Mouse (Mus musculus): ENCODE results near the gene Gtf3c2. TPM values are rescaled to one million over a fixed set of nuclear protein-coding genes. Genes with fewer than 3 reads are reported as not detected.
"Not testable (repeated sequence)": the region's sequence is repeated elsewhere in the genome, so short reads cannot be mapped to it uniquely, and the experiment has no call there.

Gene Gtf3c2
- polyA plus RNA-seq, 1 experiment, result 59.2 TPM

DNA sequence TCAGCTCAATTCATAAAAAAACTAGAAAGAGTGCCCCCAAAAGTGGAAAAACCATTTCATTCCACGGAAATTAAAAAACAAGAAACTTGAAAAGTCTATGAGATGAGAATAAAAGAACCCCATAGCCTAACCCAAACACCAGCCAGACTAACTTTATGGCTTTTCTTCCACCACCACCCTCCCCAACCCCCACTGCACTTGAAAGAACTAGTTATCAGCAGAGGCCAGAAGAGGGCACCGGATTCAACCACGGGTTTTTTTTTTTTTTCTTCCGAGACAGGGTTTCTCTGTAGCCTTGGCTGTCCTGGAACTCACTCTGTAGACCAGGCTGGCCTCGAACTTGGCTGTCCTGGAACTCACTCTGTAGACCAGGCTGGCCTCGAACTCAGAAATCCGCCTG is 38.4 kb upstream of the Gtf3c2 start:
- H3K4me1 ChIP-seq (ENCODE audit: control insufficient read depth, insufficient read depth, low read length), result peaks cover 6% of the 10 kb centered on the region; the same call in 1 of the 2 replicates
- no peak for DNase-seq
- WGBS, result 43% methylated on average over 7 of the region's 7 CpGs
- TF ChIP-seq POLR2A (IDR thresholded peaks at IDR 0.05; ENCODE audit: borderline replicate concordance, extremely low read depth, low read depth, low read length), result no peak
- no peak for TF ChIP-seq CTCF (IDR thresholded peaks at IDR 0.05; ENCODE audit: insufficient read depth, low read length)
- no peak overlapping the region for H3K4me3 ChIP-seq (replicated peaks; ENCODE audit: extremely low read depth, low read depth, low read length)

DNA sequence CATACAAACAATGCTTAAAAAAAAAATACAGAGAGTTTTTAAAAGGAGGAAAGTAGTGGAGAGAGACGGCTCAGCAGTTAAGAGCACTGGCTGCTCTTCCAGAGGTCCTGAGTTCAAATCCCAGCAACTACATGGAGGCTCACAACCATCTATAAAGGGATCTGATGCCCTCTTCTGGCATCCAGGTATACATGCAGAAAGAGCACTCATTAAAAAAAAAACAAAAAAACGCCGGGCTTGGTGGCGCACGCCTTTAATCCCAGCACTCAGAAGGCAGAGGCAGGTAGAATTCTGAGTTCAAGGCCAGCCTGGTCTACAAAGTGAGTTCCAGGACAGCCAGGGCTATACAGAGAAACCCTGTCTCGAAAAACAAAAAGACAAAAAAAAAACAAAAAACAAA is 36.6 kb upstream of the Gtf3c2 start:
- H3K4me3 ChIP-seq (replicated peaks; ENCODE audit: extremely low read depth, low read depth, low read length); H3K4me1 ChIP-seq (ENCODE audit: control insufficient read depth, insufficient read depth, low read length); DNase-seq: not testable (repeated sequence)
- 86% methylated on average over 6 of the region's 6 CpGs for WGBS

DNA sequence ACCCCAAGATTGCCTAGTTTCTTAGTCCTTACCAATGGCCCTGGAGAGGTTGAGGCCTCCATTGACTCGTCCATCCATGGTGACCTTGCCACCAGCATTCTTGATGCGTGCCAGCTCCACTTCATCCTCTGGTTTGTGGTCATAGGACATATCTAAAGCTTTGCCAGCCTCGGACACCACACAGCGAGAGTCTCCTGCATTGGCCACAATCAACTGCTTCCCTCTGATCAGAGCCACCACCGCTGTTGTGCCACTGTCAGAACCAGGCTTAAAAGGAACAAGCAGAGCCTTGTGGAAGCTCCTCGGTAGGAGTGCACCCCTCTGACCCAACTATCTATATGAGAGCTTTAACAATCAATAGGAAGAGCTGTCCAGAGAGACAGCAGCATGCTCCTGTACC is 24.5 kb upstream of the Gtf3c2 start:
- Histone ChIP-seq H3K4me3 (replicated peaks; ENCODE audit: extremely low read depth, low read depth, low read length) (no peak overlapping the region), H3K4me1 (ENCODE audit: control insufficient read depth, insufficient read depth, low read length) (no peaks in the 10 kb centered on the region; the same call in 1 of the 2 replicates)
- no peak for TF ChIP-seq POLR2A (IDR thresholded peaks at IDR 0.05; ENCODE audit: borderline replicate concordance, extremely low read depth, low read depth, low read length)
- no peak for TF ChIP-seq CTCF (IDR thresholded peaks at IDR 0.05; ENCODE audit: insufficient read depth, low read length)
- no peak for DNase-seq
- WGBS, result 92% methylated on average over 6 of the region's 6 CpGs

DNA sequence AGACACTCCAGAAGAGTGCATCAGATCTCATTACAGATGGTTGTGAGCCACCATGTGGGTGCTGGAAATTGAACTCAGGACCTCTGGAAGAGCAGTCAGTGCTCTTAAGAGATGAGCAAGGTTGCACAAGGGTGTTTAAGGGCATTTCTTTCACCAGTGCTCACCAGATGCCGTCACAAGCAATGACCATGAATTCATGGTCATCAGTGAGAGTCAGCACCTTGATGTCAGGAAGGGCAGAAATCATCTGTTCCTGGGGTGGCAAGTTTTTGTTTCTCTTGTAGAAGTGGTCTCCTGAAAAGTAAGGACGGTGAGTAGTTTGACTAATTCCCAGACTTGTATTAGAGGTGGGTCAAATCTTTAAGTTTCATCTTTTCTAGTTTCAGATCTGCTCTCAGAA is 23.9 kb upstream of the Gtf3c2 start:
- Histone ChIP-seq H3K4me3 (replicated peaks; ENCODE audit: extremely low read depth, low read depth, low read length) (no peak overlapping the region), H3K4me1 (ENCODE audit: control insufficient read depth, insufficient read depth, low read length) (no peaks in the 10 kb centered on the region; the same call in 1 of the 2 replicates)
- no peak for TF ChIP-seq POLR2A (IDR thresholded peaks at IDR 0.05; ENCODE audit: borderline replicate concordance, extremely low read depth, low read depth, low read length)
- TF ChIP-seq CTCF (IDR thresholded peaks at IDR 0.05; ENCODE audit: insufficient read depth, low read length), result no peak
- WGBS, result 87% methylated on average over 2 of the region's 2 CpGs
- DNase-seq, result no peak

DNA sequence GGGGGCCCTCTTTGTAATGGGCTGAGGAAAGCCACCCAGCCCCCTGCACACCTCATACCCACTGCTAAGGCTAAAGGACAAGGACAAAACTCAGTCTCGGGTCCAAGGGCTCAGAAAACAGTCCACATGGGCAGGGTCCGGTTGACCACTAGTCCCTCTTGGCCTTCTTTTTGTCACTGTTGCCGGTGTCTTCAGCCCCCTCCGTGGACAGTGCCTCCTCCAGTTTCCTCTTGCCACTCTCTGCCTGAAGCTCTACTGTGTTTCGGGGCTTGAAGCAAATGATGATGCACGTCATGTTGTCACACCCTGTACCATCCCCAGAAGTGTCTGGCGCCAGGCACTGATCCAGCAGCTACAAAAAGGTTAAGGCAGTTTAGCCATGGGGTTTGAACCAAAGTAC is 23.0 kb upstream of the Gtf3c2 start:
- DNase-seq, result no peak

DNA sequence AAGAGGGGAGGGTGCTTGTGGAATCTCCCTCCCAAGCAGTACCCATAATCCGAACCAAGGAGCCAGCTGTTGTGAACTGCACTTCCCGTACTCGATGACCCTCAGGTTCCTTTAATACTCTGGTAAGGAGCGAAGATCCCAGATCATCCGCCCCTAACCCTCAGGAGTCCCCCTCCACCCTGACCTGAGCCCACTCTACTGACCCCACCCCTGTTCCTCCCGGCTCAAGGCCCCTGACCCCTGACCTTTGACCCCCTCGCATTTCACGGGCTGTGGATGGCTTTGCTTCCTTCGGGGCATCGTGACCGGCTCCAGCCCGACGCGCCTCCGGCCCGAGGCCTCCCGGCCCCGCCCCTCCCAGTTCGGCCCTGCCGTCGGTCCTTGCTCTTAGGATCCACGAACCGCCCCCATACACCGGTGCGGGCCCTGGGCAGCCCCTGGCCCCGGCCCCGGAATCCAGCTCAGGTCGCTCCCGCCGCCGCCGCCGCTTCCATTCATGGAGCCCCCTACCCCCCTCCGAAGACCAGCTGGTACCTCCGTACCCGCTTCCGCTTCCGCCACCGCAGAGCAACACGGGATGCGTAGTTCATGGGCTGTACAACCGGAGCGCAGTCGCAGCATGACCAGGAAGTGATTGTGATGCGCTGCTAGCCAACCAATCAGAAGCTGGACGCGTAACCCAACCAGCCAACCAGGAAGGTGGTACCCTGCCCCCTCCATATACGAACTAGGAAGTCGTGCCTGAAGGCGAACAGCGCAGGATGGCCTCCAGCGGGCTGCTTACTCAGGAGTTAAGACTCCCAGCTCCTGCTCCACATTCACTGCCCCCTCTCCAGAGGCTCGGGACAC is 22.0 kb upstream of the Gtf3c2 start, which contains the start of gene Zfp513:
Zfp513 (minus strand) TSS at position 562 of the 849 bp plus-strand sequence.
- WGBS, result under 1% methylated on average over 53 of the region's 53 CpGs
- Histone ChIP-seq H3K4me3 (replicated peaks; ENCODE audit: extremely low read depth, low read depth, low read length) (peak within 1 kb of the TSS; percentile 83), H3K4me1 (ENCODE audit: control insufficient read depth, insufficient read depth, low read length) (no peaks in the 10 kb centered on the region; the same call in 1 of the 2 replicates)
- peak; percentile 92 for DNase-seq
- TF ChIP-seq POLR2A (IDR thresholded peaks at IDR 0.05; ENCODE audit: borderline replicate concordance, extremely low read depth, low read depth, low read length) (peak; percentile 93), CTCF (IDR thresholded peaks at IDR 0.05; ENCODE audit: insufficient read depth, low read length) (no peak)

More for the DNA sequence above, 23.0 kb upstream of the Gtf3c2 start:
- Histone ChIP-seq H3K4me3 (replicated peaks; ENCODE audit: extremely low read depth, low read depth, low read length) (no peak overlapping the region), H3K4me1 (ENCODE audit: control insufficient read depth, insufficient read depth, low read length) (no peaks in the 10 kb centered on the region; the same call in 1 of the 2 replicates)
- 89% methylated on average over 7 of the region's 7 CpGs for WGBS
- no peak for TF ChIP-seq POLR2A (IDR thresholded peaks at IDR 0.05; ENCODE audit: borderline replicate concordance, extremely low read depth, low read depth, low read length)
- TF ChIP-seq CTCF (IDR thresholded peaks at IDR 0.05; ENCODE audit: insufficient read depth, low read length), result no peak

DNA sequence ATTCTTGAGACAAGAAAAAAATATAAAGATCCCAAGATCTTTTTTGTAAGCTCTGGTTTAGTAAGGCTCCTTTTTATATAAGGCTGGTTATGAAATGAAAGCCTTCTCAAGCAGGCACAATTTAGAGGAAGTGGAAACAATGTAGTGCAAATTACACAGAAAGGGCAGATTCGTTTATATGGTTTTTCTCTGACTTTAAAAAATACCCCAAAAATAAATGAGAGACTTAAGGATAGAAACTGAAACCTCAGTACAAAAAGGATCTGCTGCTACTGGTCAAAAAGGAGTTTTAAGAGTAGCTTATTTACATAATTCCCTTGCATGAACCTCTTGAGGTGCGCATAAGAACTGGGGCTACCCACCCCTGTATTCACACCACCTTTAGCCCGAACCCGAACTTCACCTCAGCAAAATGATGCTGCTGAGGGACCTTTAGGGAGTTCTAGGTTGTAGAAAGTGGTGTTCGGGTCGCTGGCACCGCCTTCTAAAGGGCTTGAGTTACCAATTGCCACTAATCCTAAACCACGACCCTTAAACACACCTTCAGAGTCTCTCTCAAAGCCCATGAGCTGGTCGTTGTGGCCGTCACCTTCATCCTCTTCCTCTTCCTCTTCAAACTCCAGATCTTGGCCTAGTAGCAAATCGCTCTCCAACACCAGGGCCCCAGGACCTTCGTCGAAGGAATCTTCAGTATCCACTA is 21.2 kb upstream of the Gtf3c2 start:
- TF ChIP-seq CTCF (IDR thresholded peaks at IDR 0.05; ENCODE audit: insufficient read depth, low read length), result no peak
- 10% methylated on average over 13 of the region's 13 CpGs for WGBS
- no peak for DNase-seq
- H3K4me3 ChIP-seq (replicated peaks; ENCODE audit: extremely low read depth, low read depth, low read length), result peak overlapping the region; percentile 80
- no peaks in the 10 kb centered on the region; the same call in 1 of the 2 replicates for H3K4me1 ChIP-seq (ENCODE audit: control insufficient read depth, insufficient read depth, low read length)

DNA sequence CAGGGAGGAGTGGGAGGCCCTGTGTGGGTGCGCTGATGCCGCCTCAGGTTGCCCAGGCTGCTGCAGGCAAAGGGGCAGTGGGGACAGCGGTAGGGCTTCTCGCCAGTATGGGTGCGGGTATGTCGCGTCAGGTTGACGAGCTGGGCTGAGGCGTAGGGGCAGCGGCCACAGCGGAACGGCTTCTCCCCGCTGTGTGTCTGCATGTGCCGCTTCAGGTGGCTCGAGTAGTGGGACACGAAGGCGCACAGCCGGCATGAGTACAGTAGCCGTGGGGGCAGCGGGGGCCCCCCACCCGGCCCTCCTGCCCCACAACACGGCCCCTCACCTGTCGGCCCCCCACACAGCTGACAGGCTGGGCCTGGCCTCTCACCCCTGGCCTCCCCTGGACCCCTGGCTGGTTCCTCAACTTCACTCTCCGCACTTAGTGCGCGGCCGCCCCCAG is 20.4 kb upstream of the Gtf3c2 start:
- TF ChIP-seq POLR2A (IDR thresholded peaks at IDR 0.05; ENCODE audit: borderline replicate concordance, extremely low read depth, low read depth, low read length) (peak; percentile 33; the same call in 1 of the 2 replicates), CTCF (IDR thresholded peaks at IDR 0.05; ENCODE audit: insufficient read depth, low read length) (no peak)
- 88% methylated on average over 27 of the region's 27 CpGs for WGBS
- no peaks in the 10 kb centered on the region; the same call in 1 of the 2 replicates for H3K4me1 ChIP-seq (ENCODE audit: control insufficient read depth, insufficient read depth, low read length)
- DNase-seq, result no peak
- no peak overlapping the region for H3K4me3 ChIP-seq (replicated peaks; ENCODE audit: extremely low read depth, low read depth, low read length)

DNA sequence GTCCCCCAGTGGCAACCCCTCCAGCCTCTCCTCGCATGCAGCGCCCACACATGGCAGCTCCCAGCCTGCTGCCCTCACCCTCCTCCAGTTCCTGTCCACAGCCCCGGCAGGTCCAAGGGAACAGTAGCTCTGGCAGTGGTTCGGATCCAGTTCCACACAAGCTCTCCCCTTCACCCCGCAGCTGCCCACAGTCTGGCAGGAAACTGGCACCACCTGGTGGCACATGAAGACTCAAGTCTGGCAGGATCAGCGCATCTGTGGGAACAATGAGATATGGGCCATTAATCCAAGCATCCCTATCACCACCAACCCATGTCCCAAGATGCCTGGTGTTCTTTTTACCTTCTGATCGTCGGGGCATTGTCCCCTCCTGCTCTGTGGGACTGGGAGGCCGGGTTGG is 19.9 kb upstream of the Gtf3c2 start:
- WGBS, result 73% methylated on average over 9 of the region's 9 CpGs
- no peak overlapping the region for H3K4me3 ChIP-seq (replicated peaks; ENCODE audit: extremely low read depth, low read depth, low read length)
- DNase-seq, result no peak
- no peaks in the 10 kb centered on the region; the same call in 1 of the 2 replicates for H3K4me1 ChIP-seq (ENCODE audit: control insufficient read depth, insufficient read depth, low read length)
- TF ChIP-seq POLR2A (IDR thresholded peaks at IDR 0.05; ENCODE audit: borderline replicate concordance, extremely low read depth, low read depth, low read length) (peak; percentile 15; the same call in 1 of the 2 replicates), CTCF (IDR thresholded peaks at IDR 0.05; ENCODE audit: insufficient read depth, low read length) (no peak)
